Mouse (Mus musculus) neural tube, embryonic 15.5 days (tissue): ENCODE measurements at regions not wholly inside any gene's neighbourhood (a gene's known extent, or its start where the extent isn't known, plus 50 kb on each side); places are given as distances from the start of the nearest gene placed in this dataset.
"Not testable (repeated sequence)": the region's sequence is repeated elsewhere in the genome, so short reads cannot be mapped to it uniquely, and the experiment has no call there.

Source experiments
- ATAC-seq: fragments of 200-750 bp; cut with Nextera tagmentation; 2 replicates; pipeline ENCODE4 v1.8.0; 2017; ENCODE audit warnings: mild to moderate bottlenecking, moderate TSS enrichment, moderate library complexity; ENCODE audit not compliant: low FRiP score
- H3K27ac ChIP-seq: fragments of 300-500 bp; sonication (generic); replicated peaks from 2 replicates; pipeline ENCODE4 v1.5.1; 2015; ENCODE audit warnings: mild to moderate bottlenecking, inconsistent platforms
- H3K27me3 ChIP-seq: fragments of 300-500 bp; sonication (generic); replicated peaks from 2 replicates; pipeline ENCODE4 v1.6.1; 2015; ENCODE audit warnings: inconsistent platforms
- H3K36me3 ChIP-seq: fragments of 300-500 bp; sonication (generic); 2 replicates; pipeline ENCODE4 v1.6.1; 2015; ENCODE audit warnings: inconsistent platforms
- H3K4me1 ChIP-seq: fragments of 300-500 bp; sonication (generic); 2 replicates; pipeline ENCODE4 v1.6.1; 2015; ENCODE audit warnings: inconsistent platforms
- H3K4me2 ChIP-seq: fragments of 300-500 bp; sonication (generic); 2 replicates; pipeline ENCODE4 v1.6.1; 2015; ENCODE audit warnings: inconsistent platforms, mild to moderate bottlenecking, moderate library complexity
- H3K4me3 ChIP-seq: fragments of 300-500 bp; sonication (generic); replicated peaks from 2 replicates; pipeline ENCODE4 v1.5.1; 2015; ENCODE audit warnings: mild to moderate bottlenecking, inconsistent platforms
- H3K9ac ChIP-seq: fragments of 300-500 bp; sonication (generic); replicated peaks from 2 replicates; pipeline ENCODE4 v1.6.1; 2015; ENCODE audit warnings: mild to moderate bottlenecking, inconsistent platforms
- H3K9me3 ChIP-seq: fragments of 300-500 bp; sonication (generic); replicated peaks from 2 replicates; pipeline ENCODE4 v1.6.1; 2016; ENCODE audit warnings: inconsistent platforms
- WGBS: fragments of 180-500 bp; shearing (Covaris S2); methylation state at CpG from one replicate; pipeline ENCODE4 v1.1.7; 2015; ENCODE audit warnings: mixed read lengths; 5-methylcytosine and 5-hydroxymethylcytosine counted together

GRCm38 (mm10) chr16:9085133-9085532 lies 255.2 kb downstream of the 1810013L24Rik start:
- H3K4me1 ChIP-seq = no peaks in the 10 kb centered on the region
- ATAC-seq = no peak
- no peak overlapping the region for H3K4me3 ChIP-seq
- H3K9me3 ChIP-seq = no peaks in the 10 kb centered on the region
- no peak overlapping the region for H3K9ac ChIP-seq
- no peak overlapping the region for H3K4me2 ChIP-seq
- no peaks in the 10 kb centered on the region for H3K27me3 ChIP-seq
- WGBS = 62% methylated on average over 1 of the region's 1 CpGs
- H3K36me3 ChIP-seq = no peaks in the 10 kb centered on the region
- no peak overlapping the region for H3K27ac ChIP-seq

GRCm38 (mm10) chr16:9085977-9086376 lies 256.1 kb downstream of the 1810013L24Rik start:
- H3K4me3 ChIP-seq = no peak overlapping the region
- no peak overlapping the region for H3K27ac ChIP-seq
- 94% methylated on average over 5 of the region's 5 CpGs for WGBS
- no peaks in the 10 kb centered on the region for H3K36me3 ChIP-seq
- H3K4me1 ChIP-seq = no peaks in the 10 kb centered on the region
- no peaks in the 10 kb centered on the region for H3K27me3 ChIP-seq
- no peak overlapping the region for H3K9ac ChIP-seq
- H3K9me3 ChIP-seq = no peaks in the 10 kb centered on the region
- ATAC-seq = no peak
- H3K4me2 ChIP-seq = no peak overlapping the region

- Histone ChIP-seq H3K4me2 (no peak overlapping the region), H3K9ac (no peak overlapping the region), H3K27ac (no peak overlapping the region), H3K36me3 (no peaks in the 10 kb centered on the region), H3K9me3 (no peaks in the 10 kb centered on the region), H3K4me3 (no peak overlapping the region), H3K27me3 (no peaks in the 10 kb centered on the region), H3K4me1 (peaks cover 3% of the 10 kb centered on the region; the same call in 1 of the 2 replicates)
- no peak for ATAC-seq
- WGBS = 75% methylated on average over 6 of the region's 6 CpGs
Observed at GRCm38 (mm10) chr16:9091790-9092189, 261.9 kb downstream of the 1810013L24Rik start.

GRCm38 (mm10) chr16:9092191-9092848 lies 262.4 kb downstream of the 1810013L24Rik start:
- Histone ChIP-seq H3K36me3 (no peaks in the 10 kb centered on the region), H3K4me2 (no peak overlapping the region), H3K27me3 (no peaks in the 10 kb centered on the region), H3K9ac (no peak overlapping the region), H3K27ac (no peak overlapping the region), H3K9me3 (no peaks in the 10 kb centered on the region), H3K4me3 (no peak overlapping the region), H3K4me1 (peaks cover 3% of the 10 kb centered on the region; the same call in 1 of the 2 replicates)
- no peak for ATAC-seq
- WGBS = 7% methylated on average over 11 of the region's 11 CpGs

- Histone ChIP-seq H3K9ac (no peak overlapping the region), H3K27me3 (no peaks in the 10 kb centered on the region), H3K36me3 (no peaks in the 10 kb centered on the region), H3K4me2 (no peak overlapping the region), H3K27ac (no peak overlapping the region), H3K4me3 (no peak overlapping the region), H3K4me1 (peaks cover 3% of the 10 kb centered on the region; the same call in 1 of the 2 replicates), H3K9me3 (no peaks in the 10 kb centered on the region)
- no peak for ATAC-seq
- WGBS = 34% methylated on average over 2 of the region's 2 CpGs
Observed at GRCm38 (mm10) chr16:9093593-9093992, 263.7 kb downstream of the 1810013L24Rik start.

GRCm38 (mm10) chr16:9094201-9094600 lies 264.3 kb downstream of the 1810013L24Rik start:
- no peaks in the 10 kb centered on the region for H3K36me3 ChIP-seq
- no peak for ATAC-seq
- no peak overlapping the region for H3K4me2 ChIP-seq
- H3K4me3 ChIP-seq = no peak overlapping the region
- no peaks in the 10 kb centered on the region for H3K9me3 ChIP-seq
- peaks cover 3% of the 10 kb centered on the region; the same call in 1 of the 2 replicates for H3K4me1 ChIP-seq
- no peak overlapping the region for H3K27ac ChIP-seq
- H3K27me3 ChIP-seq = no peaks in the 10 kb centered on the region
- WGBS = 78% methylated on average over 5 of the region's 5 CpGs
- no peak overlapping the region for H3K9ac ChIP-seq

- Histone ChIP-seq H3K36me3 (no peaks in the 10 kb centered on the region), H3K27me3 (no peaks in the 10 kb centered on the region)
- WGBS = 97% methylated on average over 11 of the region's 11 CpGs
Observed at GRCm38 (mm10) chr16:9106211-9106610, 276.3 kb downstream of the 1810013L24Rik start.

GRCm38 (mm10) chr16:9106676-9107075 lies 276.8 kb downstream of the 1810013L24Rik start:
- ATAC-seq, H3K27me3 ChIP-seq, H3K36me3 ChIP-seq, H3K9ac ChIP-seq, H3K27ac ChIP-seq, H3K4me3 ChIP-seq, H3K9me3 ChIP-seq, H3K4me2 ChIP-seq, H3K4me1 ChIP-seq: not testable (repeated sequence)
- 97% methylated on average over 7 of the region's 8 CpGs for WGBS

More at GRCm38 (mm10) chr16:9106211-9106610, 276.3 kb downstream of the 1810013L24Rik start:
- Histone ChIP-seq H3K4me3 (no peak overlapping the region), H3K9ac (no peak overlapping the region), H3K27ac (no peak overlapping the region), H3K4me1 (no peaks in the 10 kb centered on the region), H3K9me3 (no peaks in the 10 kb centered on the region), H3K4me2 (no peak overlapping the region)
- no peak for ATAC-seq

GRCm38 (mm10) chr16:9113801-9114200 lies 283.9 kb downstream of the 1810013L24Rik start:
- ATAC-seq = no peak
- Histone ChIP-seq H3K4me2 (no peak overlapping the region), H3K4me3 (no peak overlapping the region), H3K9ac (no peak overlapping the region), H3K9me3 (no peaks in the 10 kb centered on the region), H3K36me3 (no peaks in the 10 kb centered on the region), H3K27ac (no peak overlapping the region), H3K4me1 (no peaks in the 10 kb centered on the region), H3K27me3 (no peaks in the 10 kb centered on the region)
- 97% methylated on average over 3 of the region's 3 CpGs for WGBS

- ATAC-seq = no peak
- H3K4me1 ChIP-seq = no peaks in the 10 kb centered on the region
- 49% methylated on average over 5 of the region's 5 CpGs for WGBS
- H3K9me3 ChIP-seq = no peaks in the 10 kb centered on the region
- no peak overlapping the region for H3K4me3 ChIP-seq
- H3K27ac ChIP-seq = no peak overlapping the region
- no peak overlapping the region for H3K4me2 ChIP-seq
- no peaks in the 10 kb centered on the region for H3K27me3 ChIP-seq
- no peak overlapping the region for H3K9ac ChIP-seq
- no peaks in the 10 kb centered on the region for H3K36me3 ChIP-seq
Observed at GRCm38 (mm10) chr16:9115548-9115947, 285.6 kb downstream of the 1810013L24Rik start.

- H3K4me1 ChIP-seq = no peaks in the 10 kb centered on the region
- no peaks in the 10 kb centered on the region for H3K9me3 ChIP-seq
- ATAC-seq = no peak
- H3K36me3 ChIP-seq = no peaks in the 10 kb centered on the region
- H3K4me2 ChIP-seq = no peak overlapping the region
- 89% methylated on average over 2 of the region's 2 CpGs for WGBS
- H3K4me3 ChIP-seq = no peak overlapping the region
- H3K27me3 ChIP-seq = no peaks in the 10 kb centered on the region
- H3K27ac ChIP-seq = no peak overlapping the region
- H3K9ac ChIP-seq = no peak overlapping the region
Observed at GRCm38 (mm10) chr16:9121581-9121980, 291.7 kb downstream of the 1810013L24Rik start.

- WGBS = 82% methylated on average over 3 of the region's 3 CpGs
- no peak for ATAC-seq
- H3K4me3 ChIP-seq = no peak overlapping the region
- no peak overlapping the region for H3K9ac ChIP-seq
- H3K27ac ChIP-seq = no peak overlapping the region
- H3K36me3 ChIP-seq = no peaks in the 10 kb centered on the region
- H3K27me3 ChIP-seq = no peaks in the 10 kb centered on the region
- no peaks in the 10 kb centered on the region for H3K4me1 ChIP-seq
- H3K4me2 ChIP-seq = no peak overlapping the region
- no peaks in the 10 kb centered on the region for H3K9me3 ChIP-seq
Observed at GRCm38 (mm10) chr16:9132113-9132512, 302.2 kb downstream of the 1810013L24Rik start.
